Mouse (Mus musculus): ENCODE measurements at regions not wholly inside any gene's neighbourhood (a gene's known extent, or its start where the extent isn't known, plus 50 kb on each side); places are given as distances from the start of the nearest gene placed in this dataset.

DNA sequence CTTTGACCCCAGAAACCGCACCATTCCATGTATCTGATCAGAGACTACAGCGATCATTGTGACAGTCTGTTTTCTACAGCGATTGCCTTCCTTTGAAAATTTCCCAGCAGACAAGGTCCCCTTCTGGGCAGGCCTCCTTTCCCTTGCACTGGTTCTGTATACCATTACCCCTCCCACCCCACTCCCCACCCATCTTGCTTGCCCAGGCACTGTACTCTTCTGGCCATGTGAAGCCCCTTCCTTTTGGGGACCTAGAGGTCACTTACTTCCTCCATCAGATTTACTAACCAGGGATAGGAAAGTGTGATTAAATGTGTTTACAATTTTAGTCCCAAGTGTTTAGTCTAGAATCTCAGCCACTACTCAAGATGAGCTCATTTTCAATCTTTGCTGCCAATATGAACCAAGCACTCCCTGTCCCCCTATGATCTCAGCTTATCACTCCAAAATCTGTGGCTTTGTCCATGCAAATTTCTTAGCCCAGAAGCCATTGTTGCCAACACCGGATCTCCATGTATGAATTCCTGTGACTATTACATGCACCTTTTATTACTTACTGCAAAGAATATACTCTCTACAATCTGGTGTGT is 293.7 kb downstream of the Efnb2 start:
- ATAC-seq (ENCODE audit: extremely low read depth, insufficient number of reproducible peaks, low FRiP score, poor library complexity, severe bottlenecking) = no peak
- Histone ChIP-seq H3K27me3 (ENCODE audit: insufficient read depth, low read length) (no peaks in the 10 kb centered on the region), H3K4me3 (ENCODE audit: low read depth, low read length) (no peak overlapping the region), H3K4me1 (ENCODE audit: insufficient read depth, low read depth, low read length) (no peaks in the 10 kb centered on the region), H3K9me3 (replicated peaks) (no peaks in the 10 kb centered on the region), H3K36me3 (replicated peaks) (no peaks in the 10 kb centered on the region)
- TF ChIP-seq GATA2 (IDR thresholded peaks at IDR 0.05; ENCODE audit: borderline replicate concordance, low read depth, low read length) (no peak), TAL1 (conservative IDR thresholded peaks at IDR 0.05; ENCODE audit: low read depth, low read length) (no peak), GATA1 (IDR thresholded peaks at IDR 0.05; ENCODE audit: borderline replicate concordance, low read length) (no peak), POLR2AphosphoS5 (IDR thresholded peaks at IDR 0.05; ENCODE audit: insufficient replicate concordance, low read depth, low read length) (no peak), CTCF (IDR thresholded peaks at IDR 0.05; ENCODE audit: low read depth, low read length) (no peak)
- no peak for DNase-seq (ENCODE audit: low spot score)

DNA sequence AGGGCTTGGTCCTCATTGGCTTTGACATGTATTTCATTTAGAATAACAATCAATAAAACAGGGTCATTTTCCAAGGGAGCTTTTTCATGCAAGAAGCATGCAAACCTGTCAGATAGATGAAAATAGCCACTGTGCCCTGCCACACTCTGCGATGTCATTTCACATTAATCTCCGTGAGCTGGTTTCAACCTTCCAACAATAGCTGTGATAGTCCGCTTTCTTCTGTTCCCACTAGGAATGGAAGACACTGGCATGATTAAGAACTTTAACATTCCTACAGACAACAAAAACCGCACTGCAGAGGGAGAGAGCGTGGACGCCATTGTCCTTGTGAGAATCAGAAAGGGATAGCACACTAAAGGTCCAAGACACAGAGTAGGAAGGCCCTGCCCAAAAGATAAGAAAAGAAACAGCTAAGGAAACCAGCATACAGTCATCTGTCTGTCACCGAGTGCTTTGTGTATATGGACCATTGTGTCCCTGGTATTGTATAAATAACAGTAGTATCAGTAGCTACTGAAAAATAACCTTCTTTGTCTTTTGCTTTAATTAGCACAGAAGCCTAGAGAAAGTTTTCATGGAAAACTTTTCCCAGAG is 299.0 kb downstream of the Efnb2 start:
- ATAC-seq (ENCODE audit: extremely low read depth, insufficient number of reproducible peaks, low FRiP score, poor library complexity, severe bottlenecking) = no peak
- H3K4me1 ChIP-seq (ENCODE audit: insufficient read depth, low read depth, low read length) = no peaks in the 10 kb centered on the region
- H3K9me3 ChIP-seq (replicated peaks) = no peaks in the 10 kb centered on the region
- no peaks in the 10 kb centered on the region for H3K36me3 ChIP-seq (replicated peaks)
- no peaks in the 10 kb centered on the region for H3K27me3 ChIP-seq (ENCODE audit: insufficient read depth, low read length)
- H3K4me3 ChIP-seq (ENCODE audit: low read depth, low read length) = no peak overlapping the region
- TF ChIP-seq GATA2 (IDR thresholded peaks at IDR 0.05; ENCODE audit: borderline replicate concordance, low read depth, low read length) (no peak), GATA1 (IDR thresholded peaks at IDR 0.05; ENCODE audit: borderline replicate concordance, low read length) (no peak), CTCF (IDR thresholded peaks at IDR 0.05; ENCODE audit: low read depth, low read length) (no peak), TAL1 (conservative IDR thresholded peaks at IDR 0.05; ENCODE audit: low read depth, low read length) (no peak), POLR2AphosphoS5 (IDR thresholded peaks at IDR 0.05; ENCODE audit: insufficient replicate concordance, low read depth, low read length) (no peak)
- DNase-seq (ENCODE audit: low spot score) = no peak

DNA sequence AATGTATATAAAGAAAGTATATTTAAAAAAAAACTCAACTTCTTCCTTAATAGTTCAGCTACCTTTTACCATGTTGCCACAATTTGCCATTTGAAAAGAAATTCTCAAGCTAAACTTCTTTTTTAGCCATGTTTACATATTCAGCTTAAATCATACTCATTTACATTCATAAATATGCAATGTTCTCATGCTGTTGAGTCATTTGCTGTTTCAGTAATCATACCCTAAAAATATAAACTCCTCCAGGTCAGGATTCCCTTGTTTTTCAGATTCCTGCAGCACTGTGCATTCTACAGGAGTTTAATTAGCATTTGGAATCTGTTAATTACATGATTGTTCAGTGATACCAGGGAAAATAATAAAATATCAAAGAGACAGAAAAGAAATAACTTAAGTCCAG is 300.5 kb downstream of the Efnb2 start:
- no peak for ATAC-seq (ENCODE audit: extremely low read depth, insufficient number of reproducible peaks, low FRiP score, poor library complexity, severe bottlenecking)
- Histone ChIP-seq H3K4me3 (ENCODE audit: low read depth, low read length) (no peak overlapping the region), H3K9me3 (replicated peaks) (no peaks in the 10 kb centered on the region), H3K4me1 (ENCODE audit: insufficient read depth, low read depth, low read length) (no peaks in the 10 kb centered on the region), H3K36me3 (replicated peaks) (no peaks in the 10 kb centered on the region), H3K27me3 (ENCODE audit: insufficient read depth, low read length) (no peaks in the 10 kb centered on the region)
- no peak for DNase-seq (ENCODE audit: low spot score)
- TF ChIP-seq TAL1 (conservative IDR thresholded peaks at IDR 0.05; ENCODE audit: low read depth, low read length) = no peak
- TF ChIP-seq POLR2AphosphoS5 (IDR thresholded peaks at IDR 0.05; ENCODE audit: insufficient replicate concordance, low read depth, low read length) = no peak
- TF ChIP-seq GATA1 (IDR thresholded peaks at IDR 0.05; ENCODE audit: borderline replicate concordance, low read length) = no peak
- TF ChIP-seq CTCF (IDR thresholded peaks at IDR 0.05; ENCODE audit: low read depth, low read length) = no peak
- TF ChIP-seq GATA2 (IDR thresholded peaks at IDR 0.05; ENCODE audit: borderline replicate concordance, low read depth, low read length) = no peak

DNA sequence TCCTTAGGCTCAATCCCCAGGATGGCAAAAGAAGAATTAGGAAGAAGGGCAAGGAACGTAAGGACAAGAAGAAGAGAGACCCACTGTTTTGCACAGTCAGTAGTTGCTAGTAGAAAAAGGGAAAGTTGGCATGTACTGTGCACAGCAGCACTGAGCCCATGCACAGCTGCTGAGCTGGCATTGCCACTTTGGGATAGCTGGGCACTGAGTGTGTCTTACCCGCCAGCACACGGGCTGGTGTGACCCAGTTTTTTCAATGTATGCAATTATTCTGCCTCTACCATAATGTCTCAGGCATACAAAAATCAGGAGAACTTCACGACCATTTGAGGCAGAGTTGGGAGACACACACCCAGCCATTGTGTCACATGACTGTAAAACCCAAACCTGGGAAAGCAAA is 306.1 kb downstream of the Efnb2 start:
- ATAC-seq (ENCODE audit: extremely low read depth, insufficient number of reproducible peaks, low FRiP score, poor library complexity, severe bottlenecking) (no peak), DNase-seq (ENCODE audit: low spot score) (no peak)
- H3K9me3 ChIP-seq (replicated peaks) = no peaks in the 10 kb centered on the region
- H3K27me3 ChIP-seq (ENCODE audit: insufficient read depth, low read length) = no peaks in the 10 kb centered on the region
- H3K36me3 ChIP-seq (replicated peaks) = no peaks in the 10 kb centered on the region
- H3K4me3 ChIP-seq (ENCODE audit: low read depth, low read length) = no peak overlapping the region
- H3K4me1 ChIP-seq (ENCODE audit: insufficient read depth, low read depth, low read length) = no peaks in the 10 kb centered on the region
- TF ChIP-seq GATA1 (IDR thresholded peaks at IDR 0.05; ENCODE audit: borderline replicate concordance, low read length) (no peak), POLR2AphosphoS5 (IDR thresholded peaks at IDR 0.05; ENCODE audit: insufficient replicate concordance, low read depth, low read length) (no peak)

DNA sequence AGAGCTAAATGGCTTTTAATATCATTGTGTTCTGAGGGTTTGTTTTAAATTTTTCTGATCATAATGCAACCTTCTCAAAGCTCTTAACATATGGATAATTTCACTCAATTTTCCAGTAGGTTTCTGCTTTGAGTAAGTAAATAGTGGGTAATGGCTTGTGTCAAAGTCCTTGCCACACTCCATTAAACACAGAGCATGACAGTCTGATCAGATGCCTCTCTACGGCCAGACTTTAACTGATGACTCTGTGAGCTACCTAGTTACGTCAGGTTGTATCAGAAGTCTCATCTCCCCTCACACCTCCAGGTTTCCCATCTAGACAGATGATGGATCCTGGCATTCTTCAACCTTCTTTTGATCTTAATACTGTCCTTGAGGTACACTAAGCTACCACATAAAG is 316.4 kb downstream of the Efnb2 start:
- no peak for TF ChIP-seq GATA1 (IDR thresholded peaks at IDR 0.05; ENCODE audit: borderline replicate concordance, low read length)
- TF ChIP-seq POLR2AphosphoS5 (IDR thresholded peaks at IDR 0.05; ENCODE audit: insufficient replicate concordance, low read depth, low read length) = no peak
- H3K36me3 ChIP-seq (replicated peaks) = no peaks in the 10 kb centered on the region
- DNase-seq (ENCODE audit: low spot score) = no peak
- H3K27me3 ChIP-seq (ENCODE audit: insufficient read depth, low read length) = no peaks in the 10 kb centered on the region
- no peak overlapping the region for H3K4me3 ChIP-seq (ENCODE audit: low read depth, low read length)
- H3K4me1 ChIP-seq (ENCODE audit: insufficient read depth, low read depth, low read length) = no peaks in the 10 kb centered on the region
- ATAC-seq (ENCODE audit: extremely low read depth, insufficient number of reproducible peaks, low FRiP score, poor library complexity, severe bottlenecking) = no peak
- H3K9me3 ChIP-seq (replicated peaks) = no peaks in the 10 kb centered on the region

DNA sequence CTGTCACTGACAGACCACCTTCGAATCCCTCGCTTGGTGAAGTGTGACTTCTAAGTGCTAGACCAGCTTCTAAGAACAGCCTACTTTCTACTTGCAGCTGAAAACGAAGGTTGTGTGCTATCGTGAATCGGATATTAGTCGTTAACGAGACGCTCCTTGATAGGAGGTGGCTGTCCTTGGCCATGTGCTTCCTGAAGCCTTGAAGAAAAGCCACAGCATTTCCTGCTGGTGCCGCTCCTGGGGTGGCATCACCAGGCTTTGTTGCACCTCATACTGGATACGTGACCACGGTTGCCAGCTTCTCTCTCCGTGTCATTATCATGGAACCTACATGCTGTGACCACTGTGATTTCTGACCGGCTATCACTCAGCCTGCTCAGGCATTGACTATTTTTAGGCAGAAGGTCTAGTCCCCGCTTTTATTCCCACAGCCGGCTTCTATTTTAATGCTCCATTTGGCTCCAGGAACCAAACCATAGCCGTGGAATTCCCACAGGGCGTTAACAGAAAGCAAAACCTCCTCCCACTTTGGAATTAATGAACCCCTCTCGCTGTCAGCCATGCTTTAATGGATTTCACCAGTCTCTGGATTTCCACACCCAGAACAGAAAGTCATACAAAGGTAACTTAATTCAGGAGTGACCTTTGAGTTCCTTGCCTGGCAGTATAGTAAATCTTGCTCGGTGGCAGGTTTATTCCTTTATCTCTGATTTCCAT is 325.6 kb downstream of the Efnb2 start:
- no peak for ATAC-seq (ENCODE audit: extremely low read depth, insufficient number of reproducible peaks, low FRiP score, poor library complexity, severe bottlenecking)

More for the DNA sequence above, 325.6 kb downstream of the Efnb2 start:
- no peak for TF ChIP-seq CTCF (IDR thresholded peaks at IDR 0.05; ENCODE audit: low read depth, low read length)
- no peak for TF ChIP-seq TAL1 (conservative IDR thresholded peaks at IDR 0.05; ENCODE audit: low read depth, low read length)
- no peak for TF ChIP-seq GATA2 (IDR thresholded peaks at IDR 0.05; ENCODE audit: borderline replicate concordance, low read depth, low read length)
- TF ChIP-seq GATA1 (IDR thresholded peaks at IDR 0.05; ENCODE audit: borderline replicate concordance, low read length) = no peak
- no peak for TF ChIP-seq POLR2AphosphoS5 (IDR thresholded peaks at IDR 0.05; ENCODE audit: insufficient replicate concordance, low read depth, low read length)
- DNase-seq (ENCODE audit: low spot score) = no peak
- no peaks in the 10 kb centered on the region for H3K36me3 ChIP-seq (replicated peaks)
- H3K4me3 ChIP-seq (ENCODE audit: low read depth, low read length) = no peak overlapping the region
- H3K4me1 ChIP-seq (ENCODE audit: insufficient read depth, low read depth, low read length) = no peaks in the 10 kb centered on the region
- H3K27me3 ChIP-seq (ENCODE audit: insufficient read depth, low read length) = no peaks in the 10 kb centered on the region
- no peaks in the 10 kb centered on the region for H3K9me3 ChIP-seq (replicated peaks)

Data from G1E (cell line).